Mouse (Mus musculus) spleen, adult 10 weeks (tissue): Measurements from ENCODE around the gene Hist1h2af. TPM values are rescaled to one million over a fixed set of nuclear protein-coding genes. Genes with fewer than 3 reads are reported as not detected.

Experiments
- polyA plus RNA-seq: library from polyadenylated mRNA; stranded (reverse); fragments of 350-450 nt; fragmentation: Illumina TruSeq; extraction: RNeasy Lipid Tissue Mini Kit (QIAGEN cat#74804); gene quantifications from one replicate; pipeline ENCODE4 v1.2.3, GENCODE M21; 2015; ENCODE audit warnings: low replicate concordance; ENCODE audit not compliant: insufficient read depth

The Hist1h2af gene
- polyA plus RNA-seq, 1 experiment from 2014 or later = not detected

Other genes starting within 250 kb of the Hist1h2af start
- 40.2 TPM for gene Zfp322a, start 164.7 kb upstream of the Hist1h2af start, polyA plus RNA-seq
- gene Abt1, start 110.0 kb upstream of the Hist1h2af start, polyA plus RNA-seq = 3.6 TPM
- gene Btn1a1, start 68.0 kb upstream of the Hist1h2af start, polyA plus RNA-seq = 0.23 TPM
- gene Btn2a2, start 45.0 kb upstream of the Hist1h2af start, polyA plus RNA-seq = 0.15 TPM
- not detected for gene Hist1h4h, start 2.9 kb upstream of the Hist1h2af start, polyA plus RNA-seq
- gene Hist1h3g, start 1.5 kb downstream of the Hist1h2af start, polyA plus RNA-seq = not detected
- gene Hist1h2bh, start 9.5 kb downstream of the Hist1h2af start, polyA plus RNA-seq = 0.36 TPM
- gene Hist1h3f, start 10.1 kb downstream of the Hist1h2af start, polyA plus RNA-seq = not detected
- gene Hist1h4f, start 17.7 kb downstream of the Hist1h2af start, polyA plus RNA-seq = not detected
- gene Hist1h1d, start 19.4 kb downstream of the Hist1h2af start, polyA plus RNA-seq = 0.11 TPM
- not detected for gene Hist1h3e, start 28.5 kb downstream of the Hist1h2af start, polyA plus RNA-seq
- gene Hist1h2ae, start 37.3 kb downstream of the Hist1h2af start, polyA plus RNA-seq = 0.52 TPM
- 1.1 TPM for gene Hist1h2bg, start 37.5 kb downstream of the Hist1h2af start, polyA plus RNA-seq
- gene Hist1h2bf, start 40.3 kb downstream of the Hist1h2af start, polyA plus RNA-seq = not detected
- not detected for gene Hist1h2ad, start 40.5 kb downstream of the Hist1h2af start, polyA plus RNA-seq
- gene Hist1h3d, start 41.9 kb downstream of the Hist1h2af start, polyA plus RNA-seq = 0.39 TPM
- gene Hist1h4d, start 47.7 kb downstream of the Hist1h2af start, polyA plus RNA-seq = not detected
- 3.3 TPM for gene Hist1h2be, start 87.2 kb downstream of the Hist1h2af start, polyA plus RNA-seq
- 0.40 TPM for gene Hist1h1e, start 88.7 kb downstream of the Hist1h2af start, polyA plus RNA-seq
- gene Hist1h2ac, start 150.0 kb downstream of the Hist1h2af start, polyA plus RNA-seq = 0.75 TPM
- 19.4 TPM for gene Hist1h2bc, start 150.3 kb downstream of the Hist1h2af start, polyA plus RNA-seq
- gene Hist1h1t, start 161.9 kb downstream of the Hist1h2af start, polyA plus RNA-seq = not detected
- not detected for gene Hist1h4c, start 164.5 kb downstream of the Hist1h2af start, polyA plus RNA-seq
- gene Hfe, start 176.9 kb downstream of the Hist1h2af start, polyA plus RNA-seq = 28.5 TPM
- 26.6 TPM for gene Hist1h1c, start 204.9 kb downstream of the Hist1h2af start, polyA plus RNA-seq
- gene Hist1h3c, start 211.7 kb downstream of the Hist1h2af start, polyA plus RNA-seq = not detected
- not detected for gene Hist1h2bb, start 212.8 kb downstream of the Hist1h2af start, polyA plus RNA-seq
- not detected for gene Hist1h2ab, start 217.2 kb downstream of the Hist1h2af start, polyA plus RNA-seq
- not detected for gene Hist1h3b, start 218.4 kb downstream of the Hist1h2af start, polyA plus RNA-seq
- gene Hist1h4b, start 223.1 kb downstream of the Hist1h2af start, polyA plus RNA-seq = not detected
- not detected for gene Hist1h4a, start 227.3 kb downstream of the Hist1h2af start, polyA plus RNA-seq
- not detected for gene Hist1h3a, start 228.5 kb downstream of the Hist1h2af start, polyA plus RNA-seq
- gene Hist1h1a, start 229.8 kb downstream of the Hist1h2af start, polyA plus RNA-seq = not detected
- not detected for gene Trim38, start 236.0 kb downstream of the Hist1h2af start, polyA plus RNA-seq